Mouse (Mus musculus): ENCODE data around the gene Map2.

Map2 gene

GRCm38 (mm10) chr1:66206904-66207303 lies 31.8 kb downstream of the Map2 start:
- no peak for DNase-seq

- DNase-seq: no peak
Measured at GRCm38 (mm10) chr1:66211074-66211791, 36.2 kb downstream of the Map2 start.

- DNase-seq: no peak
Measured at GRCm38 (mm10) chr1:66221497-66221896, 46.4 kb downstream of the Map2 start.

GRCm38 (mm10) chr1:66223331-66223730 lies 48.3 kb downstream of the Map2 start:
- no peak for DNase-seq

GRCm38 (mm10) chr1:66226372-66227368 lies 51.6 kb downstream of the Map2 start:
- DNase-seq: no peak

- DNase-seq: no peak
Measured at GRCm38 (mm10) chr1:66228205-66228604, 53.1 kb downstream of the Map2 start.

- DNase-seq: no peak
Measured at GRCm38 (mm10) chr1:66230345-66230744, 55.3 kb downstream of the Map2 start.

- no peak for DNase-seq
Measured at GRCm38 (mm10) chr1:66231963-66232362, 56.9 kb downstream of the Map2 start.

GRCm38 (mm10) chr1:66244910-66245309 lies 69.8 kb downstream of the Map2 start:
- no peak for DNase-seq

GRCm38 (mm10) chr1:66251649-66252332 lies 76.7 kb downstream of the Map2 start:
- DNase-seq: no peak

- no peak for DNase-seq
Measured at GRCm38 (mm10) chr1:66252333-66252724, 77.3 kb downstream of the Map2 start.

GRCm38 (mm10) chr1:66263220-66263619 lies 88.1 kb downstream of the Map2 start:
- no peak for DNase-seq

- DNase-seq: no peak
Measured at GRCm38 (mm10) chr1:66266231-66266924, 91.3 kb downstream of the Map2 start.

GRCm38 (mm10) chr1:66277663-66278062 lies 102.6 kb downstream of the Map2 start:
- DNase-seq: no peak

- no peak for DNase-seq
Measured at GRCm38 (mm10) chr1:66279222-66280009, 104.3 kb downstream of the Map2 start.

- DNase-seq: no peak
Measured at GRCm38 (mm10) chr1:66280152-66280551, 105.1 kb downstream of the Map2 start.

- no peak for DNase-seq
Measured at GRCm38 (mm10) chr1:66282447-66282846, 107.4 kb downstream of the Map2 start.

- no peak for DNase-seq
Measured at GRCm38 (mm10) chr1:66288987-66289386, 113.9 kb downstream of the Map2 start.

- DNase-seq: no peak
Measured at GRCm38 (mm10) chr1:66292121-66292881, 117.2 kb downstream of the Map2 start.

- DNase-seq: no peak
Measured at GRCm38 (mm10) chr1:66299376-66299775, 124.3 kb downstream of the Map2 start.
